Mouse (Mus musculus) C2C12 (cell line): ENCODE measurements at regions not wholly inside any gene's neighbourhood (a gene's known extent, or its start where the extent isn't known, plus 50 kb on each side); places are given as distances from the start of the nearest gene placed in this dataset.

Experiments used
- H3K27me3 ChIP-seq: one replicate; pipeline ENCODE4 v1.6.1; 2011; ENCODE audit not compliant: control insufficient read depth, insufficient read depth, insufficient read length
- H3K36me3 ChIP-seq: one replicate; pipeline ENCODE4 v1.6.1; 2011; ENCODE audit not compliant: control insufficient read depth, insufficient read depth
- H3K4me3 ChIP-seq: one replicate; pipeline ENCODE4 v1.5.1; 2011; ENCODE audit warnings: mild to moderate bottlenecking, control low read depth; ENCODE audit not compliant: poor library complexity, insufficient read depth, severe bottlenecking
- H3K79me2 ChIP-seq: one replicate; pipeline ENCODE4 v1.6.1; 2011; ENCODE audit not compliant: control insufficient read depth, insufficient read depth
- H3K79me3 ChIP-seq: one replicate; pipeline ENCODE4 v1.6.1; 2011; ENCODE audit warnings: low read depth, control low read depth
- H3ac ChIP-seq: one replicate; pipeline ENCODE3; 2011; ENCODE audit warnings: low read depth; ENCODE audit not compliant: control insufficient read depth, insufficient read length
- CEBPB ChIP-seq: IDR thresholded peaks from one replicate; pipeline ENCODE4 v1.6.1; 2011; ENCODE audit warnings: low read depth, mild to moderate bottlenecking, control low read depth, moderate library complexity
- CTCF ChIP-seq: IDR thresholded peaks from one replicate; pipeline ENCODE4 v1.5.1; 2011; ENCODE audit not compliant: control insufficient read depth, insufficient read depth, insufficient read length
- FOSL1 ChIP-seq: IDR thresholded peaks from one replicate; pipeline ENCODE4 v1.8.0; 2011; ENCODE audit warnings: mild to moderate bottlenecking, low read length; ENCODE audit not compliant: poor library complexity, insufficient read depth, severe bottlenecking
- MAX ChIP-seq: IDR thresholded peaks from one replicate; pipeline ENCODE4 v1.6.1; 2011; ENCODE audit warnings: mild to moderate bottlenecking, control low read depth
- MYOD1 ChIP-seq: IDR thresholded peaks from one replicate; pipeline ENCODE4 v1.6.1; 2011; ENCODE audit warnings: low read depth; ENCODE audit not compliant: control insufficient read depth, insufficient read length
- MYOG ChIP-seq: IDR thresholded peaks from one replicate; pipeline ENCODE4 v1.6.1; 2011; ENCODE audit not compliant: control insufficient read depth, insufficient read length; ENCODE audit errors: extremely low read depth
- USF1 ChIP-seq: IDR thresholded peaks from one replicate; pipeline ENCODE4 v1.6.1; 2011; ENCODE audit warnings: low read depth, mild to moderate bottlenecking, control low read depth, moderate library complexity

- H3K27me3 ChIP-seq: no peaks in the 10 kb centered on the region
- H3K79me3 ChIP-seq: peaks cover 99% of the 10 kb centered on the region
- H3ac ChIP-seq: peak overlapping the region; percentile 84
- H3K4me3 ChIP-seq: peak overlapping the region; percentile 99
- peaks cover 91% of the 10 kb centered on the region for H3K36me3 ChIP-seq
- H3K79me2 ChIP-seq: peaks cover 100% of the 10 kb centered on the region
- TF ChIP-seq MAX (no peak), MYOG (no peak), MYOD1 (no peak), CEBPB (no peak), FOSL1 (no peak), USF1 (no peak)
Measured at GRCm38 (mm10) chr15:85678351-85678895, 56.4 kb upstream of the Ppara start.

GRCm38 (mm10) chr15:85678981-85679708, 55.6 kb upstream of the Ppara start:
- Histone ChIP-seq H3K79me3 (peaks cover 99% of the 10 kb centered on the region), H3K27me3 (no peaks in the 10 kb centered on the region), H3K4me3 (peak overlapping the region; percentile 99), H3K79me2 (peaks cover 100% of the 10 kb centered on the region), H3K36me3 (peaks cover 91% of the 10 kb centered on the region), H3ac (peak overlapping the region; percentile 88)
- TF ChIP-seq CTCF (no peak), FOSL1 (no peak), USF1 (no peak), MAX (no peak)

GRCm38 (mm10) chr15:85679864-85680428, 54.8 kb upstream of the Ppara start:
- H3K4me3 ChIP-seq: peak overlapping the region; percentile 99

GRCm38 (mm10) chr15:85680460-85681224, 54.1 kb upstream of the Ppara start:
- Histone ChIP-seq H3ac (peak overlapping the region; percentile 90), H3K27me3 (no peaks in the 10 kb centered on the region), H3K79me2 (peaks cover 100% of the 10 kb centered on the region), H3K79me3 (peaks cover 99% of the 10 kb centered on the region), H3K36me3 (peaks cover 91% of the 10 kb centered on the region), H3K4me3 (peak overlapping the region; percentile 99)
- TF ChIP-seq FOSL1 (no peak), MAX (peak; percentile 48), CEBPB (no peak), MYOD1 (no peak), CTCF (no peak)

More at GRCm38 (mm10) chr15:85679864-85680428, 54.8 kb upstream of the Ppara start:
- TF ChIP-seq CTCF (no peak), CEBPB (no peak), MYOG (no peak), MAX (no peak), FOSL1 (no peak), MYOD1 (no peak), USF1 (no peak)
- Histone ChIP-seq H3K36me3 (peaks cover 91% of the 10 kb centered on the region), H3K79me3 (peaks cover 99% of the 10 kb centered on the region), H3ac (peak overlapping the region; percentile 88), H3K79me2 (peaks cover 100% of the 10 kb centered on the region), H3K27me3 (no peaks in the 10 kb centered on the region)

- TF ChIP-seq CTCF: no peak
- peak; percentile 27 for TF ChIP-seq USF1
- TF ChIP-seq CEBPB: no peak
- TF ChIP-seq MYOD1: no peak
- TF ChIP-seq FOSL1: no peak
- peak; percentile 15 for TF ChIP-seq MAX
- no peak for TF ChIP-seq MYOG
- Histone ChIP-seq H3K4me3 (peak overlapping the region; percentile 16), H3K79me3 (peaks cover 97% of the 10 kb centered on the region), H3K36me3 (peaks cover 89% of the 10 kb centered on the region), H3K27me3 (no peaks in the 10 kb centered on the region), H3ac (peak overlapping the region; percentile 58), H3K79me2 (peaks cover 100% of the 10 kb centered on the region)
Measured at GRCm38 (mm10) chr15:85682116-85682515, 52.7 kb upstream of the Ppara start.

GRCm38 (mm10) chr15:85682780-85683179, 52.0 kb upstream of the Ppara start:
- H3K36me3 ChIP-seq: peaks cover 89% of the 10 kb centered on the region

More at GRCm38 (mm10) chr15:85682780-85683179, 52.0 kb upstream of the Ppara start:
- Histone ChIP-seq H3K79me3 (peaks cover 97% of the 10 kb centered on the region), H3K27me3 (no peaks in the 10 kb centered on the region), H3K4me3 (peak overlapping the region; percentile 3), H3ac (peak overlapping the region; percentile 56), H3K79me2 (peaks cover 100% of the 10 kb centered on the region)
- TF ChIP-seq CEBPB: peak; percentile 66
- no peak for TF ChIP-seq FOSL1
